Mouse (Mus musculus) myocyte (in vitro differentiated cells): ENCODE data around the gene Clspn.

Experiments
- CEBPB ChIP-seq: IDR thresholded peaks from 2 replicates; pipeline ENCODE4 v1.6.1; 2011; ENCODE audit warnings: mild to moderate bottlenecking, moderate library complexity; ENCODE audit not compliant: poor library complexity, insufficient read depth, severe bottlenecking
- MYOD1 ChIP-seq, 3 experiments: IDR thresholded peaks; one replicate each; pipeline ENCODE4 v1.6.1; 2011; ENCODE audit warnings: control low read depth in 2 of 3, low read depth in 2 of 3, mild to moderate bottlenecking in 2 of 3, moderate library complexity in 1 of 3; ENCODE audit not compliant: insufficient read length in 2 of 3, control insufficient read depth in 1 of 3
- POLR2A ChIP-seq: IDR thresholded peaks from one replicate; pipeline ENCODE4 v1.6.1; 2011; ENCODE audit warnings: low read depth, mild to moderate bottlenecking, control low read depth, moderate library complexity; ENCODE audit not compliant: insufficient read length
- POLR2AphosphoS2 ChIP-seq: IDR thresholded peaks from one replicate; pipeline ENCODE4 v1.6.1; 2011; ENCODE audit warnings: low read depth, control low read depth; ENCODE audit not compliant: insufficient read length
- TCF3 ChIP-seq: IDR thresholded peaks from one replicate; pipeline ENCODE4 v1.6.1; 2011; ENCODE audit warnings: low read depth, control low read depth; ENCODE audit not compliant: insufficient read length

DNA sequence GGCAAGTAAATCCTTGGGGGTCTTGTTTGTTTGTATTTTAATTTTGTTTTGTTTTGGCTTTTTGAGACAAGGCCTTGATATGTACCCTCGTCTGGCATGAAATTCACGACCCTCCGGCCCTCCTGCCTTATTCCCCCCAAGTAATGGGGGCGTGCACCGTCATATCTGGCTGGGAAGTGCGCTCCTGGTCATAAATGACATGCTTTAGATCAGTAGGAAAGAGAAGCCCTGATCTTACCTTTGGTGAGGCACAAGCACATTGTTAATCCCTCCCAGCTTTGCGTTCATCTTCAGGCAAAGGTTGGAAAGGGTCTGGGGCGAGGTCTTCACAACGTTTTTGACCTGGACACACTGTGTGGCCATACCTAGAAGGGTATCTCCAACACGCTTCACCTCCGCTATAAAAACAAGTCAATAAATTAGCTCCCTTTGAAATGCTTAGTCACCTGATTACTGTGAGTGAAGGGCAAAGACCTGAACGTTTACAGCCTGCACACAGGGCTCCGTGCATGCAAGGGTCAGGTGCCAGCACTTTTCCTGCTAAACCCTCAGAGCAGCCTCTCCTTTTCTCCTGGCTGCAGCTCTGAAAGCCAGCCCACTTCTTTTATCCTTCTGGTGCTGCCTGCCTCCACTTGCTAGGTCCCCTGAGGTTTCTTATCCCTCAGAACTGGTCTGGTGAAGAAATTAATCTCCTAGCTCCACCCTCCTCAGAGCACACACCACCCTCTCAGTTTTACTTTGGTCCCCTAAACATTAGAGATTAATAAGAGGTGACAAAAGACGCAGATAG is 48.4 kb upstream of the Clspn start:
- TF ChIP-seq POLR2A (no peak), TCF3 (no peak), CEBPB (no peak), MYOD1 (IDR thresholded peaks at IDR 0.05; ENCODE audit: control insufficient read depth in 1 of 3, insufficient read length in 2 of 3, low read depth in 2 of 3) (no peak), POLR2AphosphoS2 (no peak)
